Mouse (Mus musculus): ENCODE measurements around the gene Gng4. TPM values are rescaled to one million over a fixed set of nuclear protein-coding genes. Genes with fewer than 3 reads are reported as not detected.
"Not testable (repeated sequence)": the region's sequence is repeated elsewhere in the genome, so short reads cannot be mapped to it uniquely, and the experiment has no call there.

Gene Gng4
- polyA plus RNA-seq, 1 experiment from 2014 or later, result 0.14 TPM

GRCm38 (mm10) chr13:13786971-13787370, 3.1 kb downstream of the Gng4 start:
- Histone ChIP-seq H3K27ac (no peak overlapping the region), H3K9me3 (no peaks in the 10 kb centered on the region), H3K4me1 (peaks cover 21% of the 10 kb centered on the region), H3K36me3 (replicated peaks) (no peaks in the 10 kb centered on the region), H3K27me3 (ENCODE audit: poor library complexity, severe bottlenecking) (peaks cover 54% of the 10 kb centered on the region), H3K4me3 (no peak overlapping the region)
- 86% methylated on average over 6 of the region's 6 CpGs for WGBS
- DNase-seq (ENCODE audit: extremely low spot score, low spot score), result no peak

GRCm38 (mm10) chr13:13788070-13788469, 4.2 kb downstream of the Gng4 start:
- H3K27ac ChIP-seq, result no peak overlapping the region
- no peak for DNase-seq (ENCODE audit: extremely low spot score, low spot score)
- H3K27me3 ChIP-seq (ENCODE audit: poor library complexity, severe bottlenecking), result peaks cover 43% of the 10 kb centered on the region
- no peaks in the 10 kb centered on the region for H3K9me3 ChIP-seq
- no peak overlapping the region for H3K4me3 ChIP-seq
- H3K4me1 ChIP-seq, result peaks cover 21% of the 10 kb centered on the region
- 89% methylated on average over 4 of the region's 4 CpGs for WGBS
- no peaks in the 10 kb centered on the region for H3K36me3 ChIP-seq (replicated peaks)

- no peak overlapping the region for H3K4me3 ChIP-seq
- H3K36me3 ChIP-seq (replicated peaks), result no peaks in the 10 kb centered on the region
- no peak for DNase-seq (ENCODE audit: extremely low spot score, low spot score)
- H3K9me3 ChIP-seq, result no peaks in the 10 kb centered on the region
- H3K27ac ChIP-seq, result no peak overlapping the region
- no peaks in the 10 kb centered on the region for H3K4me1 ChIP-seq
- 93% methylated on average over 3 of the region's 3 CpGs for WGBS
- H3K27me3 ChIP-seq (ENCODE audit: poor library complexity, severe bottlenecking), result peaks cover 4% of the 10 kb centered on the region
Measured at GRCm38 (mm10) chr13:13791981-13792380, 8.1 kb downstream of the Gng4 start.

- no peak for DNase-seq (ENCODE audit: extremely low spot score, low spot score)
- no peak overlapping the region for H3K27ac ChIP-seq
- no peaks in the 10 kb centered on the region for H3K4me1 ChIP-seq
- WGBS, result 33% methylated on average over 5 of the region's 5 CpGs
- H3K36me3 ChIP-seq (replicated peaks), result no peaks in the 10 kb centered on the region
- H3K27me3 ChIP-seq (ENCODE audit: poor library complexity, severe bottlenecking), result no peaks in the 10 kb centered on the region
- no peaks in the 10 kb centered on the region for H3K9me3 ChIP-seq
- H3K4me3 ChIP-seq, result no peak overlapping the region
Measured at GRCm38 (mm10) chr13:13795166-13795832, 11.4 kb downstream of the Gng4 start.

GRCm38 (mm10) chr13:13796082-13796481, 12.2 kb downstream of the Gng4 start:
- H3K36me3 ChIP-seq (replicated peaks), result no peaks in the 10 kb centered on the region
- 91% methylated on average over 1 of the region's 1 CpGs for WGBS
- no peaks in the 10 kb centered on the region for H3K27me3 ChIP-seq (ENCODE audit: poor library complexity, severe bottlenecking)
- H3K9me3 ChIP-seq, result no peaks in the 10 kb centered on the region
- DNase-seq (ENCODE audit: extremely low spot score, low spot score), result no peak
- H3K4me1 ChIP-seq, result no peaks in the 10 kb centered on the region
- H3K27ac ChIP-seq, result no peak overlapping the region
- H3K4me3 ChIP-seq, result no peak overlapping the region

- not testable (repeated sequence) for H3K4me1 ChIP-seq; H3K9me3 ChIP-seq; H3K27ac ChIP-seq; DNase-seq (ENCODE audit: extremely low spot score, low spot score); H3K27me3 ChIP-seq (ENCODE audit: poor library complexity, severe bottlenecking); H3K4me3 ChIP-seq; H3K36me3 ChIP-seq (replicated peaks)
- 96% methylated on average over 12 of the region's 12 CpGs for WGBS
Measured at GRCm38 (mm10) chr13:13797816-13798215, 14.0 kb downstream of the Gng4 start.

GRCm38 (mm10) chr13:13798775-13799174, 14.9 kb downstream of the Gng4 start:
- no peak for DNase-seq (ENCODE audit: extremely low spot score, low spot score)
- H3K4me1 ChIP-seq, result no peaks in the 10 kb centered on the region
- H3K27me3 ChIP-seq (ENCODE audit: poor library complexity, severe bottlenecking), result no peaks in the 10 kb centered on the region
- H3K36me3 ChIP-seq (replicated peaks), result no peaks in the 10 kb centered on the region
- no peak overlapping the region for H3K4me3 ChIP-seq
- 91% methylated on average over 8 of the region's 8 CpGs for WGBS
- H3K27ac ChIP-seq, result no peak overlapping the region
- H3K9me3 ChIP-seq, result no peaks in the 10 kb centered on the region

- H3K36me3 ChIP-seq (replicated peaks), result no peaks in the 10 kb centered on the region
- no peaks in the 10 kb centered on the region for H3K9me3 ChIP-seq
- peaks cover 7% of the 10 kb centered on the region for H3K4me1 ChIP-seq
- whole genome bisulfite sequencing, result 46% methylated on average over 11 of the region's 11 CpGs
- no peak for DNase-seq (ENCODE audit: extremely low spot score, low spot score)
- H3K27me3 ChIP-seq (ENCODE audit: poor library complexity, severe bottlenecking), result no peaks in the 10 kb centered on the region
- no peak overlapping the region for H3K4me3 ChIP-seq
- H3K27ac ChIP-seq, result no peak overlapping the region
Measured at GRCm38 (mm10) chr13:13808337-13809132, 24.7 kb downstream of the Gng4 start.

GRCm38 (mm10) chr13:13810885-13811284, 27.0 kb downstream of the Gng4 start:
- Histone ChIP-seq H3K36me3 (replicated peaks) (no peaks in the 10 kb centered on the region), H3K27me3 (ENCODE audit: poor library complexity, severe bottlenecking) (no peaks in the 10 kb centered on the region), H3K4me3 (no peak overlapping the region), H3K4me1 (peaks cover 7% of the 10 kb centered on the region), H3K27ac (no peak overlapping the region), H3K9me3 (no peaks in the 10 kb centered on the region)
- WGBS, result 86% methylated on average over 7 of the region's 7 CpGs
- no peak for DNase-seq (ENCODE audit: extremely low spot score, low spot score)

GRCm38 (mm10) chr13:13818696-13819095, 34.8 kb downstream of the Gng4 start:
- 95% methylated on average over 3 of the region's 3 CpGs for WGBS
- H3K4me1 ChIP-seq, result no peaks in the 10 kb centered on the region
- H3K27ac ChIP-seq, result no peak overlapping the region
- no peaks in the 10 kb centered on the region for H3K27me3 ChIP-seq (ENCODE audit: poor library complexity, severe bottlenecking)
- H3K9me3 ChIP-seq, result no peaks in the 10 kb centered on the region
- no peaks in the 10 kb centered on the region for H3K36me3 ChIP-seq (replicated peaks)
- no peak for DNase-seq (ENCODE audit: extremely low spot score, low spot score)
- H3K4me3 ChIP-seq, result no peak overlapping the region

GRCm38 (mm10) chr13:13820234-13821123, 36.6 kb downstream of the Gng4 start:
- no peaks in the 10 kb centered on the region for H3K9me3 ChIP-seq
- no peak overlapping the region for H3K27ac ChIP-seq
- WGBS, result 77% methylated on average over 7 of the region's 7 CpGs
- no peaks in the 10 kb centered on the region for H3K36me3 ChIP-seq (replicated peaks)
- no peak overlapping the region for H3K4me3 ChIP-seq
- no peaks in the 10 kb centered on the region for H3K4me1 ChIP-seq
- H3K27me3 ChIP-seq (ENCODE audit: poor library complexity, severe bottlenecking), result no peaks in the 10 kb centered on the region
- no peak for DNase-seq (ENCODE audit: extremely low spot score, low spot score)

GRCm38 (mm10) chr13:13824946-13825345, 41.1 kb downstream of the Gng4 start:
- no peaks in the 10 kb centered on the region for H3K9me3 ChIP-seq
- H3K4me3 ChIP-seq, result no peak overlapping the region
- DNase-seq (ENCODE audit: extremely low spot score, low spot score), result no peak
- H3K27ac ChIP-seq, result no peak overlapping the region
- no peaks in the 10 kb centered on the region for H3K27me3 ChIP-seq (ENCODE audit: poor library complexity, severe bottlenecking)
- no peaks in the 10 kb centered on the region for H3K4me1 ChIP-seq
- 90% methylated on average over 7 of the region's 7 CpGs for WGBS
- no peaks in the 10 kb centered on the region for H3K36me3 ChIP-seq (replicated peaks)

All from forebrain, embryonic 10.5 days (tissue).